Mouse (Mus musculus) heart, embryonic 13.5 days (tissue): Measurements from ENCODE around the gene Fancc. TPM values are rescaled to one million over a fixed set of nuclear protein-coding genes. Genes with fewer than 3 reads are reported as not detected.

ENCODE experiments used
- ATAC-seq: fragments of 200-750 bp; cut with Nextera tagmentation; 2 replicates; pipeline ENCODE4 v1.8.0; 2017; ENCODE audit warnings: moderate TSS enrichment; ENCODE audit not compliant: insufficient number of reproducible peaks, low FRiP score, low TSS enrichment; ENCODE audit errors: extremely low read depth
- H3K27ac ChIP-seq: fragments of 300-500 bp; sonication (generic); replicated peaks from 2 replicates; pipeline ENCODE4 v1.5.1; 2015; ENCODE audit warnings: moderate library complexity, mild to moderate bottlenecking, inconsistent platforms
- H3K27me3 ChIP-seq: fragments of 300-500 bp; sonication (generic); replicated peaks from 2 replicates; pipeline ENCODE4 v1.6.1; 2015; ENCODE audit warnings: mild to moderate bottlenecking, inconsistent platforms
- H3K36me3 ChIP-seq: fragments of 300-500 bp; sonication (generic); 2 replicates; pipeline ENCODE4 v1.6.1; 2015; ENCODE audit warnings: mild to moderate bottlenecking, inconsistent platforms
- H3K4me1 ChIP-seq: fragments of 300-500 bp; sonication (generic); 2 replicates; pipeline ENCODE4 v1.6.1; 2015; ENCODE audit warnings: inconsistent platforms
- H3K4me2 ChIP-seq: fragments of 300-500 bp; sonication (generic); 2 replicates; pipeline ENCODE4 v1.6.1; 2015; ENCODE audit warnings: inconsistent platforms, mild to moderate bottlenecking, moderate library complexity
- H3K4me3 ChIP-seq: fragments of 300-500 bp; sonication (generic); 2 replicates; pipeline ENCODE4 v1.5.1; 2015; ENCODE audit warnings: moderate library complexity, mild to moderate bottlenecking, inconsistent platforms
- H3K9ac ChIP-seq: fragments of 300-500 bp; sonication (generic); 2 replicates; pipeline ENCODE4 v1.6.1; 2015; ENCODE audit warnings: inconsistent platforms, mild to moderate bottlenecking, moderate library complexity
- H3K9me3 ChIP-seq: fragments of 300-500 bp; sonication (generic); 2 replicates; pipeline ENCODE4 v1.6.1; 2016; ENCODE audit warnings: inconsistent platforms
- WGBS: fragments of 180-500 bp; shearing (Covaris S2); methylation state at CpG from one replicate; pipeline ENCODE4 v1.1.7; 2015; ENCODE audit warnings: mixed read lengths; 5-methylcytosine and 5-hydroxymethylcytosine counted together
- polyA plus RNA-seq: library from polyadenylated mRNA; unstranded; fragments of >200 nt; fragmentation: Nextera tagmentation; extraction: Ambion mirVana; gene quantifications from 2 replicates; pipeline ENCODE4 v1.2.1, GENCODE M21; 2015

Gene Fancc
- polyA plus RNA-seq, 1 experiment from 2014 or later = 14.0 TPM

DNA sequence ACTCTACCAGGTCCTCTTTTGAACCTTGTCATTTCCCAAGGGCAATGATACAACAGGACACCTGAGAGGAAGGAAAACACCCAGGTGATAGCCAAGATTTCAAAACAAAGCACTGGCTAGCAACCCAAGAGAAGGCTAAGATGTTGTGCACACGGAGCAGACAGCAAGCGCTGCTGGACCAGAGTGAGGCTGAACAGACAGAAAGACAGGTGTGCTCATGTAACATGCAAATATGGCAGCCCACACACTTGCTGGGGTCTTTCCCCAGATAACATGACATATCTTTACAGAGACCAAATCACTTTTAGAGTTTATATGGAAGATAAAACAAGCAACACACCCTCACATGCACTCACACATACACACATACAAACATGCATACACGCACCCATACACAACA is 152.6 kb downstream of the Fancc start:
- Histone ChIP-seq H3K36me3 (0 out of 2 replicates have a peak, but pooled peaks cover 12% of the 10 kb centered on the region), H3K27ac (no peak overlapping the region), H3K9ac (no peak overlapping the region), H3K9me3 (no peaks in the 10 kb centered on the region), H3K4me1 (no peaks in the 10 kb centered on the region), H3K4me2 (no peak overlapping the region), H3K4me3 (no peak overlapping the region), H3K27me3 (no peaks in the 10 kb centered on the region)
- WGBS = 94% methylated on average over 3 of the region's 3 CpGs
- no peak for ATAC-seq

DNA sequence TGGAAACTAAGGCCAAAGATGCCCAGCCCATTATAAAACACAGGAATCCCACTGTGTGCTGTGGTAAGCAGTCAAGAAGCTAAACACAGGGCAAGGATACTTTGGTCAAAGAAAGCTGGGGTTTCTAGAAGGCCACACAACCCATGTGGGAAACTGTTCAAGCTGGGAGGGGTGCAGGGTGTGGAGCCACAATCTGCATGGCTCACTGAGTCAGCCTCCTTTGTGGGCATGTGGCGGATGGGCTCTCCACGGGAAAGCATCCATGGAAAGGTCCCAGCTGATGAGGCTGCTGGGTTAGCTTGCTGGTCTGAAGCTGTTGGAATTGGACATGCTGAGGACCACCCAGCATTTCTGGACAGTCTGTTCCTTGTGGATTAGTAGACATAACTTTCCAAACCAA is 154.3 kb downstream of the Fancc start:
- H3K9ac ChIP-seq = no peak overlapping the region
- H3K36me3 ChIP-seq = 0 out of 2 replicates have a peak, but pooled peaks cover 15% of the 10 kb centered on the region
- H3K9me3 ChIP-seq = no peaks in the 10 kb centered on the region
- H3K27me3 ChIP-seq = no peaks in the 10 kb centered on the region
- H3K4me2 ChIP-seq = no peak overlapping the region
- WGBS = 70% methylated on average over 2 of the region's 2 CpGs
- no peak overlapping the region for H3K4me3 ChIP-seq
- ATAC-seq = no peak
- no peak overlapping the region for H3K27ac ChIP-seq
- H3K4me1 ChIP-seq = no peaks in the 10 kb centered on the region

DNA sequence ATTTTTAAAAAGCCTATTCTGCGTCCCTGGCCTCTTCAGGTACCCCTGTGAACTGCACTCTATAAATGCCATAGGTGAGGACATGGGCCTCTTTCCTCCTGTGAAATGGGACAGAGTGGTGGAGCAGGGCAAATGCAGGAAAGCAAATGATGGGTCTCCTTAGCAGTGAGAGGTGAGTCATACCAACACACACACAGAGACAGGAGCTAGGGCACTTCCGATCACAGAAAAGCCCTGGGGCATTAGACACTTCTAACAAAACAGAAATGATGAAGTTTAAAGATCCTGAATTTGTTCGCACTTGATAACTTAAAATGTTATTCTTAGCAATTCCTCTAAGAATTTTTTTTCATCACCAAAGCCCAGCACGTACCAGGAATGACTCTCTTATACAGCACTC is 157.1 kb downstream of the Fancc start:
- H3K4me2 ChIP-seq = no peak overlapping the region
- H3K36me3 ChIP-seq = 0 out of 2 replicates have a peak, but pooled peaks cover 9% of the 10 kb centered on the region
- no peak overlapping the region for H3K9ac ChIP-seq
- H3K4me3 ChIP-seq = no peak overlapping the region
- H3K4me1 ChIP-seq = no peaks in the 10 kb centered on the region
- H3K27ac ChIP-seq = no peak overlapping the region
- ATAC-seq = no peak
- H3K27me3 ChIP-seq = no peaks in the 10 kb centered on the region
- 79% methylated on average over 4 of the region's 4 CpGs for WGBS
- H3K9me3 ChIP-seq = no peaks in the 10 kb centered on the region

DNA sequence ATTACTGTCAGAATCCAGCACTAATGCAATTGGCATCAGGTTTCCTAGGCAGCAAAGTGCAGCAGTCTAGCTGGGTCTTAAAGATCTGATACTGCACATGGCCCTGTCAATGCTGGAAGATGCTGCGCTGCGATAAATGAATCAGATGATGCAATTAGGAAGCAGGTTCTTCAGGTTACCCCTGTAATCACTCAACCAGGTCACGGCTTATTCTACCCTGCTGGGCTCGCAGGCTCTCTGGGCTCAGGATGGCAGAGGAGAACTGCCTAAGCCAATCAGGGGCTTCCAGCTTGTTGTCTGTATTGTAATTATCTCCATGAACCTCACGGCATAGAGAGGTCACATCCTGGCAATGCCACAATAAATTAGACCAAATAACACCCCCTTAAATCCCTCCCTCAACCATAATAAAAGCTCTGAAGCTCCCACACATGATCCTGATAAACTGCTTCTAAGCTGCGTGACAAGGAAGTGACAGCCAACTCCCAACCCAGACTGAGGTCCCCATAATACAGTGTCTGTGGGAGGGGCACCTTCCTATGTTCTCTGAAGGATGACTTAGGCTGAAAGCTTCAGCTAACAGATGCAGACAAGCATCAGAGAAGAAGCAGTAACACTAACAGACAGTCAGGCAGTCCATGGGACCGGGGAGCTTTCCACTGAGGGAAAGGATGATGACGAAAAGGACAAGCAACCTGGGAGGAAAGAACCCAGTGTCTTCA is 159.7 kb downstream of the Fancc start:
- H3K36me3 ChIP-seq = 0 out of 2 replicates have a peak, but pooled peaks cover 9% of the 10 kb centered on the region
- ATAC-seq = no peak
- 67% methylated on average over 8 of the region's 8 CpGs for WGBS

DNA sequence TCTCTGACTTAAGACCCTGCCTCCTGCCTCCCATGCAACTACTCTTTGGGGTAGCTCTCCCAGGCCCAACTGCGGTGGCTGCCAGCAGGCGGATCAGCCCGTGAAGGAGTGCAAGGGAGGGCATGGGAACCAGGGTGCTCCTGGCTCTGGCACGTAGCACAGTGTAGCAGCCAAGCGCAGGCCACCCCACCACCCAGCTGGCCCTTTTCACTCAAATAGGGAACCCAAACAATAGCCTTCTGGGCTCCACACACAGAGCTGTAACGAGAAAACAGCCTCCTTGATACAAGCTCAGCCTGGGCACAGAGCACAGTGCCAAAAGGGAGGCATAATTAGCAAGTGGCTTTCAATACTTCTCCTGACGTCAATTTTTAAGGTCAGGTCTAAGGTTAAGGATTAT is 160.7 kb downstream of the Fancc start:
- no peaks in the 10 kb centered on the region for H3K9me3 ChIP-seq
- 68% methylated on average over 7 of the region's 7 CpGs for WGBS
- H3K4me1 ChIP-seq = no peaks in the 10 kb centered on the region
- no peak overlapping the region for H3K27ac ChIP-seq
- no peaks in the 10 kb centered on the region for H3K27me3 ChIP-seq
- 0 out of 2 replicates have a peak, but pooled peaks cover 8% of the 10 kb centered on the region for H3K36me3 ChIP-seq
- no peak for ATAC-seq
- no peak overlapping the region for H3K4me3 ChIP-seq
- H3K4me2 ChIP-seq = no peak overlapping the region
- H3K9ac ChIP-seq = no peak overlapping the region

More for the DNA sequence above, 159.7 kb downstream of the Fancc start:
- H3K27ac ChIP-seq = no peak overlapping the region
- no peak overlapping the region for H3K9ac ChIP-seq
- no peaks in the 10 kb centered on the region for H3K4me1 ChIP-seq
- no peaks in the 10 kb centered on the region for H3K9me3 ChIP-seq
- no peaks in the 10 kb centered on the region for H3K27me3 ChIP-seq
- H3K4me2 ChIP-seq = no peak overlapping the region
- H3K4me3 ChIP-seq = no peak overlapping the region

DNA sequence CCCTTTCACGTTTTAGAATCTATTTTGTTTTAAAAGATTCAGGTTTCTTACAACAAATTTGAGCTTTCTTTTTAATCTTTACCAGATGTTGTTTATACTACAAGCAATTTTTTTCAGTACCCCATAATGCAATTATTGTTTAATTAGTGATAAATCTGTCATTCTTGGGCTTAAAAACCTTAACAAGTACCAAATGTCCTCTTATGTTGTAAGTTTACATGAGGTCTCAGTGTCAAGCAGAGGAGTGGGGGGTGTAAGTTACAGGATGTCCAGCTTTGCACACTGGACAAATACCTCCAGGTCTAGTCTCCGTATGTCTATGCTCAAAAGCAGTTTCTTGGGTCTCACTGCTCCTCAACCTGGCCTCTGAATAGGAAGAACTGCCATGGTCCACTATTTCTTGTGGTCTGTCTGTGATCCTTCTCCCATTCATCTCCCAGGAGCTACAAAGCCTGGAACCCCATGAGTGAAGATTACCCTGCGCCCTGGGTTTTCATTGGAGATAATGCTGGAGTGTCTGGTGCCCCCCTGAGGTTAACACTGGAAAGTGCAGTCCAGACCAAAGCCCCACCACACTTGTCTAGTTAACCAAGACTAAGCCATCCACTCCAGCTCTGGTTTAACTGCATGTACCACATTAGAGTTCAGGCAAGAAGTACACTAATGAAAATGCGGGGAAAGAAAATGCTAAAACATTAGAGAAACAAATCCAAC is 161.5 kb downstream of the Fancc start:
- H3K9ac ChIP-seq = no peak overlapping the region
- ATAC-seq = no peak
- 66% methylated on average over 4 of the region's 4 CpGs for WGBS
- H3K9me3 ChIP-seq = no peaks in the 10 kb centered on the region
- 0 out of 2 replicates have a peak, but pooled peaks cover 6% of the 10 kb centered on the region for H3K36me3 ChIP-seq
- no peaks in the 10 kb centered on the region for H3K27me3 ChIP-seq
- no peak overlapping the region for H3K4me3 ChIP-seq
- H3K4me2 ChIP-seq = no peak overlapping the region
- no peak overlapping the region for H3K27ac ChIP-seq
- H3K4me1 ChIP-seq = no peaks in the 10 kb centered on the region; the same call in 1 of the 2 replicates

DNA sequence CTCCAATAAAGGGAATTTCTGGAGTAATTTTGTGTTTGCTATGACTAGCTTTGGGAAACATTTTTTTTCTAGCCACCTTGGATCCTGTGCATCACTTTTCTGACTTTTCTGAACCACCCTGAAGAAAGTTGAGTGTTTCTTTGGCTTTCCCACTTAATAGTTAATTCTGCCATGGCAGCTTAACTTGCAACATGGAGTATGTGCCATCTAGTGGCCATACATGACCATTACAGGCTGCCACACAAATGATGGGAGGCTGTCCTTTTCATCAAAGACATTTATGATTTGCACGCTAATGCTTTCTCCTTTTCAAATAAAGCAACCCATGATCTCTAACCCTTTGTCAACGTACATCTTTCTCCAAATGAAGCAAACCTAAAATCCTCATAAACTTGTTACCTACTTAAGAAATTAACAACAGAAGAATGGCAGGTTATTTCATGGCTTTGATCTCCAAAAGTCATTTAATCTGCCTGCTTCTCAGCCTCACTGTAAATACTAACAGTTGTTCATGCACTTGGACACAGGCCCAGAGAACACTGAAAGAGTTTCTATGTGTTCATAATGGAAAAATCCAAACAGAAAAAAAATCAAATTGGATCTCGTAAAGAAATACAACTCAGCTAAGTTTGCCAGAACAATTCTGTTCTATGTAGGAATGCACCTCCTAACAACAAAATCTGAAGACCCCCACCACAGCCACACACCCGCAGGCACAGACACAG is 164.3 kb downstream of the Fancc start:
- Histone ChIP-seq H3K27ac (no peak overlapping the region), H3K9ac (no peak overlapping the region), H3K4me1 (peaks cover 4% of the 10 kb centered on the region; the same call in 1 of the 2 replicates), H3K9me3 (no peaks in the 10 kb centered on the region), H3K4me2 (no peak overlapping the region), H3K4me3 (no peak overlapping the region), H3K27me3 (no peaks in the 10 kb centered on the region), H3K36me3 (no peaks in the 10 kb centered on the region)
- ATAC-seq = no peak
- WGBS = 37% methylated on average over 4 of the region's 4 CpGs

DNA sequence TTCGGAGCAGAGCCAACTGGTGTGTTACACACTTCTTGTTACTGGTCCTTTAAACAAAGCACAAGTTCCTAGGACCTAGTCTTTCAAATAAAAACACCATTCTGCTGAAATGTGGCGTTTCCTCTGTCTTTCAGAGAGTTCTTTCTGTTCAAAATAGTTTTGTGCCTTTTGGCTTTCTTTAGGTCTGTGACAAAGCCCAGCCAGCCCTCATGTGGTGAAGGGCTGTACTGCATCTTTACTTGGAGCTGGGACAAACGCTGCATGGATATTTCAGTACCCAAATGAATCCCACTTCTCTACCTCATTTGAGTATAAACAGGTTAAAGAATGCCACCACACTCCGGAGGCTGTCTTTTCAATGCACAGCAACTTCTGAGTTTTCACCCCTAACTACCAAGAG is 165.7 kb downstream of the Fancc start:
- 39% methylated on average over 4 of the region's 4 CpGs for WGBS
- no peaks in the 10 kb centered on the region for H3K36me3 ChIP-seq
- H3K4me3 ChIP-seq = no peak overlapping the region
- H3K9me3 ChIP-seq = no peaks in the 10 kb centered on the region
- H3K4me1 ChIP-seq = peaks cover 4% of the 10 kb centered on the region; the same call in 1 of the 2 replicates
- no peak overlapping the region for H3K9ac ChIP-seq
- no peak overlapping the region for H3K4me2 ChIP-seq
- no peak overlapping the region for H3K27ac ChIP-seq
- no peak for ATAC-seq
- H3K27me3 ChIP-seq = no peaks in the 10 kb centered on the region

DNA sequence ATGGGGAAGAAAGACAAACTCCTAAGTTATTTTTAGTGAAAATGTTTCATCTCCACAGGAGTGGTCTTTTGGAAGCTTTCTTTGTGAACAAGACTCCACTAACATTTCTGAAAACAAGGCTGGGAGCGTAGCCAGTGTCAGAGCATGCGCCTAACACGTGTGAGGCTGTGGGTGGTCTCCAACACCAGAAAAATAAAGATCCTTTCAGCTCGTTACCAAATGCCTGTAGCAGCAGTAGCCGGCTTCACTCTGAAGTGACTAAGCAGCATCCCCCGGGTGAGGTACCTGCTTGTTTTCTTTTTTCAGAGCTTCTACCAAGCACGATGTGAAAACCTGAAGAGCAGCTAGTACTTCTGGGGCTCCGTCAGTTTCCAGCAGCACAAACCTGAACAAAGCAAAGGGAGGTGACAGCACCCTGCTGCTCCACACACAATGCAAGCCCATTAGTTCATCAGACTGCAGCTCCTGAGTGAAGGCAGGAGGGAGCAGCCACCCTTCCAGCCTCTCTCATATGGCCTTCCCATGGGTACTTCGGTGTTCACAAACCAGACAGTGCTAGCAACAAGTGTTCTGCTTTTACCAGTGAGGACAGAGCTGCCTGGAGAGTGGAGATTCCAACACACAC is 166.7 kb downstream of the Fancc start:
- H3K9me3 ChIP-seq = no peaks in the 10 kb centered on the region
- WGBS = 51% methylated on average over 9 of the region's 9 CpGs
- ATAC-seq = no peak
- H3K9ac ChIP-seq = no peak overlapping the region
- H3K4me2 ChIP-seq = no peak overlapping the region
- H3K36me3 ChIP-seq = no peaks in the 10 kb centered on the region
- H3K27ac ChIP-seq = no peak overlapping the region
- H3K4me3 ChIP-seq = no peak overlapping the region
- H3K27me3 ChIP-seq = no peaks in the 10 kb centered on the region
- peaks cover 9% of the 10 kb centered on the region for H3K4me1 ChIP-seq

DNA sequence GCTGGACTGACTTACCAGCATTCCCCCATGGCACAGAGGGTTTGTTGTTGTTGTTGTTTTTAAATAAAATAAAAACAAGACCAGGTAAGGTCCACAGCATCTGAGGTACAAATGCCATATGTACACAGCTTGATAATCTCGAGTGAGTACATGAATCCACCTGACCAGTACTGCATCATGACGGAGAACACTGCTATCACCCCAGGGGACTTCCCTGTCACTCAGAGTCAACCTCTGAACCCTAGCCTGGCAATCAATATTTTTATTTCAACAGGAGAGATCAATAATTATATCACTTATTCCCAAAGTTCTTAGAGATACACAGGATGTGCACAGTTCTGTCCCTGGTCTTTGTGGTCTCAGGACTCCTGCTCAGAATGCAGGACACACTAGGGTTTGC is 171.1 kb downstream of the Fancc start:
- no peak overlapping the region for H3K4me2 ChIP-seq
- H3K27ac ChIP-seq = 0 out of 2 replicates have a peak overlapping the region, but pooled peaks have one; percentile 76
- H3K4me1 ChIP-seq = peaks cover 38% of the 10 kb centered on the region
- 0 out of 2 replicates have a peak, but pooled peaks cover 6% of the 10 kb centered on the region for H3K36me3 ChIP-seq
- H3K9me3 ChIP-seq = no peaks in the 10 kb centered on the region
- no peak overlapping the region for H3K9ac ChIP-seq
- ATAC-seq = no peak
- WGBS = 72% methylated on average over 2 of the region's 2 CpGs
- H3K4me3 ChIP-seq = no peak overlapping the region
- no peaks in the 10 kb centered on the region for H3K27me3 ChIP-seq
